Mouse (Mus musculus): ENCODE measurements around the gene Parp8.

DNA sequence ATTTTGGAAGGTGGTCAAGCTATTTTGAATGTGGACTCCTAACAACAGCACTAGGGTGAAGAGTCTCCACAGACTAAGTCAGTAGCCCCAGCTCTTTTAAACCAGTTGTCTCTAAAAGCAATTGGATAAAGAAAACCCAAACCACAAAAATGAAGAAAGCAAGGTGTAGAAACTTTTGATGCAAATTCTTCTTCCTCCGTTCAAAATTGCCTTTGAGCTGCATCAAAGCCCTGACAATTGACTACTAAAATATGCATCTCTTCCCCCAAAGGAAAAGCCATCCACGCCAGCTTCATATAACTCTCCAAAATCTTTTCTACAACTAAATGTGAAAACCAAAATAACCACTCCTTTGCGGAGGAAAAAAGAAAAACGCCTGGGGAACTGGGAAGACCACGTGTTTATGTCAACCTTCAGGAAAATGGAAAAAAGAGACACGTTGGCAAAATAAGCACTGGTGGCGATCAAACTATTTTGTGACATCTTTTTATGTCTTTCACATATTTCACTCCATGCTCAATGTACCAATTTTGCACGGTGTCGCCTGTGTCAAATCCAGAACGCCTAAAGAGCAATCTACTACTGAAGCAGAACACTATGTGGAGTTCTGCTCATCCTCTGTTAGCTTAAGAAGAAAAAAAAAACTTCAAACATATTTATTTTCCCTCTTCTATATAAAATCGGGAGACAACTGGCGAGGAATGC lies 1.8 kb downstream of the Parp8 start:
- TF ChIP-seq CTCF (IDR thresholded peaks at IDR 0.05; ENCODE audit: low read depth, low read length) (no peak), POLR2A (IDR thresholded peaks at IDR 0.05; ENCODE audit: borderline replicate concordance, low read depth, low read length) (no peak)
